8 mouse cellular contexts compared by ENCODE assay signal in the genomic region with DNA sequence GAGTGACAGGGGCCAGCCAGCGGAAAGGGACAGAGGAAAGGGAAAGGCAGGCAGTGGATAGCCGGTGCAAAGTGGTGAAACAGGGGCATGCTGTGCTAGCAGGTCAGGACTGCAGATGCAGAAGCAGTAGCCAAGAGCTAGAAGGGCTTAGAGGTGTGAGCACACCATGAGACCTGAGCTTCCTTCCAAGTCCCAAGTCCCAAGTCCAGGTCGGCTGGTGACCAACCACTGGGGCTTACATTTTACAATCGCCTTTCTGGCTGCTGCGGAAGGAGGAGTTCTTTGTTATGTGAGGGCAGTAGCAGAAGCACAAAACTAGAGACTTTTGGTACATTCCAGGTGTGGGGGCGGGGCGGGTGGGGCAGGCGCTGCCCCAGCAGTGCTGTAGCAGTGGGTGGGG. TPM values are rescaled to one million over a fixed set of nuclear protein-coding genes. Genes with fewer than 3 reads are reported as not detected.
A peak's percentile ranks its signal among the peaks of the same experiment; 100 is the strongest.
DNase-seq lines count a peak whose midpoint lies in the region; ATAC-seq lines count a peak whose summit lies in the region.

No protein-coding gene starts in this region.

- no peak overlapping the region for H3K9ac ChIP-seq in midbrain, embryonic 11.5 days (ENCODE audit: low read length)
- no peak overlapping the region for H3K9ac ChIP-seq in midbrain, embryonic 15.5 days
- 0 out of 2 replicates have a peak overlapping the region, but pooled peaks have one; percentile 9 for H3K9ac ChIP-seq in stomach, embryonic 15.5 days

- 21% methylated on average over 8 of the region's 8 CpGs for WGBS in midbrain, embryonic 11.5 days
- 16% methylated on average over 8 of the region's 8 CpGs for WGBS in midbrain, embryonic 15.5 days
- 23% methylated on average over 8 of the region's 8 CpGs for WGBS in stomach, embryonic 15.5 days

- no peak overlapping the region for H3K4me2 ChIP-seq in midbrain, embryonic 11.5 days
- H3K4me2 ChIP-seq in midbrain, embryonic 15.5 days = no peak overlapping the region
- H3K4me2 ChIP-seq in stomach, embryonic 15.5 days = peak overlapping the region; percentile 41

- no peaks in the 10 kb centered on the region for H3K9me3 ChIP-seq in midbrain, embryonic 11.5 days (ENCODE audit: control insufficient read depth, low read length)
- H3K9me3 ChIP-seq in midbrain, embryonic 15.5 days = no peaks in the 10 kb centered on the region
- H3K9me3 ChIP-seq in stomach, embryonic 15.5 days = no peaks in the 10 kb centered on the region

- H3K27me3 ChIP-seq in midbrain, embryonic 11.5 days (ENCODE audit: control insufficient read depth, insufficient read depth, low read length) = no peaks in the 10 kb centered on the region
- H3K27me3 ChIP-seq in midbrain, embryonic 15.5 days (replicated peaks) = no peaks in the 10 kb centered on the region; the same call in 1 of the 2 replicates
- no peaks in the 10 kb centered on the region for H3K27me3 ChIP-seq in stomach, embryonic 15.5 days (replicated peaks)

- ATAC-seq in midbrain, embryonic 11.5 days (ENCODE audit: low FRiP score) = 0 out of 2 replicates have a peak, but pooled peaks have one; percentile 11
- ATAC-seq in midbrain, embryonic 15.5 days (replicated peaks) = no peak
- 0 out of 2 replicates have a peak, but pooled peaks have one; percentile 28 for ATAC-seq in stomach, embryonic 15.5 days (ENCODE audit: insufficient read depth, low FRiP score, low read depth)

- H3K27ac ChIP-seq in midbrain, embryonic 11.5 days (ENCODE audit: low read depth, low read length) = no peak overlapping the region
- no peak overlapping the region for H3K27ac ChIP-seq in midbrain, embryonic 15.5 days
- H3K27ac ChIP-seq in stomach, embryonic 15.5 days = peak overlapping the region; percentile 52; the same call in 1 of the 2 replicates

- no peak overlapping the region for H3K4me3 ChIP-seq in midbrain, embryonic 11.5 days (ENCODE audit: low read depth, low read length)
- no peak overlapping the region for H3K4me3 ChIP-seq in midbrain, embryonic 15.5 days
- H3K4me3 ChIP-seq in stomach, embryonic 15.5 days (replicated peaks) = peak overlapping the region; percentile 12; the same call in 1 of the 2 replicates

- no peaks in the 10 kb centered on the region for H3K36me3 ChIP-seq in midbrain, embryonic 11.5 days (ENCODE audit: control insufficient read depth, insufficient read depth, low read length)
- no peaks in the 10 kb centered on the region for H3K36me3 ChIP-seq in midbrain, embryonic 15.5 days (replicated peaks)
- H3K36me3 ChIP-seq in stomach, embryonic 15.5 days = no peaks in the 10 kb centered on the region

- DNase-seq in midbrain, embryonic 11.5 days (ENCODE audit: low spot score, missing footprints) = no peak
- DNase-seq in heart, adult 18-20 months = peak; percentile 63 to 69
- peak; percentile 88 to 91 for DNase-seq in kidney, adult 8-10 months
- DNase-seq in right cerebral cortex, adult 2 months (ENCODE audit: low spot score in 2 of 2) = no peak
- DNase-seq in layer of hippocampus, adult 11-12 months (ENCODE audit: low spot score) = no peak
- DNase-seq in urinary bladder, postnatal 4 days (ENCODE audit: low spot score in 2 of 2) = no peak

- H3K4me1 ChIP-seq in midbrain, embryonic 11.5 days (ENCODE audit: control insufficient read depth, insufficient read depth, low read length) = peaks cover 7% of the 10 kb centered on the region; the same call in 1 of the 2 replicates
- no peaks in the 10 kb centered on the region for H3K4me1 ChIP-seq in midbrain, embryonic 15.5 days
- H3K4me1 ChIP-seq in stomach, embryonic 15.5 days = peaks cover 29% of the 10 kb centered on the region

RNA-seq across cellular contexts. Expression of gene Lpp, which starts 56.5 kb away (rescaled TPM):
- polyA plus RNA-seq in midbrain, embryonic 11.5 days (2014; fragmentation: Nextera tagmentation; extraction: Ambion mirVana) = 14.4 and 15.7 TPM in 2 replicates
- polyA plus RNA-seq in midbrain, embryonic 15.5 days (2015; fragmentation: Nextera tagmentation; extraction: Ambion mirVana) = 10.4 and 12.2 TPM in 2 replicates
- total RNA-seq in heart, adult 18-20 months (2021) = 10 to 100 TPM; 20.7 to 25.2 TPM
- polyA plus RNA-seq in stomach, embryonic 15.5 days (2015; fragmentation: Nextera tagmentation; extraction: Ambion mirVana) = 69.5 and 73.3 TPM in 2 replicates

Comparison
In these comparisons a context has a peak if more than half of its experiments do, and no peak if none do; other contexts are left out.
1. DNase-seq: peak in heart, adult 18-20 months (2 of 2) and kidney, adult 8-10 months (2 of 2); none in midbrain, embryonic 11.5 days (single experiment), right cerebral cortex, adult 2 months (0 of 2), layer of hippocampus, adult 11-12 months (single experiment) and urinary bladder, postnatal 4 days (0 of 2).